Mouse (Mus musculus) frontal cortex, postnatal 25 days (tissue): ENCODE measurements around the gene Map3k10.
"Not testable (repeated sequence)": the region's sequence is repeated elsewhere in the genome, so short reads cannot be mapped to it uniquely, and the experiment has no call there.

Source experiments
- DNase-seq, 2 experiments: peaks; one replicate each; pipeline ENCODE4 v3.0.0; 2022; ENCODE audit warnings: low spot score in 2 of 2

Map3k10 gene

DNA sequence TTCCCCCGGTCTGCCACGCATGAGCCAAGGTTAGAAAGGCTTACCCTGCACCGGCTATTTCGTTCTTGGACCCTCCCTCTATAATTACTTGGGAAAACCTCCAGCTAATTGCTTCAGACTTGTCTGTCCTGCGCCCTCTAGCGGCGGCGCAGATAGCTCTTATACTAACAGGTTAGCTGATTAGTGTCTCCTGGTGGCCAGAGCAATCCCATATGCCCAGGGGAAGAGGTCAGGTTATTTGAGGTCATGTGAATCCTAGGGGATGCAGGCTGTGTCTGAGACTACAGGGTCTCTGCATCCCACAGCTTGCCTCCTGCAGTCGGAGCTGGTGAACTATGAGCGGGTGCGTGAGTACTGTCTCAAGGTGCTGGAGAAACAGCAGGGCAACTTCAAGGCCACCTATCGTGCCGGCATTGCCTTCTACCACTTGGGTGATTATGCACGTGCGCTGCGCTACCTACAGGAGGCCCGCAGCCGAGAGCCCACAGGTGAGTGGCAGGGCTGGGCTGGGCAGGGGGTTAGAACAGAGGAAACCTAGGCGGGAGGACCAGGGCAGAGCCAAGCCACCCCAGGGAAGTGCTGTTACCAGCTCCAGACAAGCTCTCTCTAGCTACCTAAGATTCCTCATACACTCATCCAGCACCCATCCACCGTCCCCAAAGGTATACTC lies 19.7 kb downstream of the Map3k10 start:
- DNase-seq, result peak; percentile 60 to 62

DNA sequence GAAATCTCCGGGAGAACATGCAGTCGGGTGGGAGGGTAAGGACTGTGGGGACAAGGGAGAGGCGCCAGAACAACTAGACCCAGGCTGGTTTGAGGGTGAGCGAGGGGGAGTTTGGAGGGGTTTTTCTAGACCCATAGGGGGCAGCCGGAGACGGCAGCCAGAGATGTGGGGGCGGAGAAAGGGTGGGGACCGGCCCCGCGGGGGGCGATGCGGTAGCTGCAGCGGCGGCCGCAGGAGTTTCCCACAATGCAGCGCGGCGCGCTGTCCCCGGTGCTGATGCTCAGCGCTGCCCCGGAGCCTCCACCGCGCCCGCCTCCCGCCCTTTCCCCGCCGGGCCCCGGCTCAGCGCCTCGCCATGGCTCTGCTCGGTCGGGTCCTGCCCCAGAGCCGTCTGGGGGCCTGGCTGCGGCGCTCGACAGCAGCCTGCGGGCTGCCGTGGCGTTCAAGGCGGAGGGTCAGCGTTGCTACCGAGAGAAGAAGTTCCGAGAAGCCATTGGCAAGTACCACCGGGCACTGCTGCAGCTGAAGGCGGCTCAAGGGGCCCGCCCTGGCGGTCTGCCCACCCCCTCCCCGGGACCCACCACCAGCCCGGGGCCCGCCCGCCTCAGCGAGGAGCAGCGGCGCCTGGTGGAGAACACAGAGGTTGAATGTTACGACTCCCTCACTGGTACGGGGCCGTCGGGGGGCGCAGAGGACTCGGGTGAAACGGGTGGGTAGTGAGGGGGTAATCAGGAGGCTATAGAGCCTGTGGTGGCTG lies 20.5 kb downstream of the Map3k10 start, which contains the start of gene Ttc9b:
Gene Ttc9b (plus strand): TSS at position 235 of the 757 bp plus-strand sequence.
- peak; percentile 64 to 68 for DNase-seq

DNA sequence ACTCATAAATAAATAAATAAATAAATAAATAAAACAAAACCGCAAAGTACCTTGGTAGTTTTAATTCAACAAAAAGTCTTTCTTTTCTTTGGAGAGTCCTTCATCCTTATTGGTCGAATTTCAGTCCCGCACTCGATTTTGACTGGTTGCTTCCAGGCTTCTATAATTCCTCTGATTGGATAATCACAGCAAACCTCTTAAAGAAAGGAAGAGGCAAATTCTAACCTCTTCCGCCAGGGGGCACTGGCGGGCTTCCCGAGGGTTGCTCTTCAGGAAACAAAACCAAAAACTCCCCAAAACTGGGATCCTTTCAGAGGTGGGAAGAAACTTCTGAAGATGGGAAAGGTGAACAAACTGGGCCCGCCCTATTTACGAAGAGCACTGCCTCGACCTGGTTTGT lies 23.4 kb downstream of the Map3k10 start:
- peak; percentile 58 to 76 for DNase-seq

DNA sequence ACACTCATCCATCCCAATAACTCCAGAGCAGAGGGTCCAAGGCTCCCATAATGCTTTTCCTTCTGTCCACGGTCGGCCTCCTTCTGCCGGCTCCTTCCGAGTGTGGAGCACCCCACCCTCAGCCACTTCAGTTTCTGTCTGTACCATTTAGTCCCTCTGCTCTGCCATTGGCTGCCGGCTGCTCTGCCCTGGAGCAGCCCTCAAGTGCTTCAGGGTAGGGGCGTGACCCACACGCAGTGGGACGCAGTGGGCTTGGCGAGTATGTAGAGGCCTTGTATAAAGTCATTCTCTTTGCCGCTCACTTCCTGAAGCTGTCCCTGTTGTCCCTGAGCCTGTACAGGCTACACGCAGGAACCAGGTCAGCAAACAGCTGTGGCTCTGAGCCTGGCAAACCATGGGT lies 24.7 kb downstream of the Map3k10 start:
- no peak for DNase-seq

DNA sequence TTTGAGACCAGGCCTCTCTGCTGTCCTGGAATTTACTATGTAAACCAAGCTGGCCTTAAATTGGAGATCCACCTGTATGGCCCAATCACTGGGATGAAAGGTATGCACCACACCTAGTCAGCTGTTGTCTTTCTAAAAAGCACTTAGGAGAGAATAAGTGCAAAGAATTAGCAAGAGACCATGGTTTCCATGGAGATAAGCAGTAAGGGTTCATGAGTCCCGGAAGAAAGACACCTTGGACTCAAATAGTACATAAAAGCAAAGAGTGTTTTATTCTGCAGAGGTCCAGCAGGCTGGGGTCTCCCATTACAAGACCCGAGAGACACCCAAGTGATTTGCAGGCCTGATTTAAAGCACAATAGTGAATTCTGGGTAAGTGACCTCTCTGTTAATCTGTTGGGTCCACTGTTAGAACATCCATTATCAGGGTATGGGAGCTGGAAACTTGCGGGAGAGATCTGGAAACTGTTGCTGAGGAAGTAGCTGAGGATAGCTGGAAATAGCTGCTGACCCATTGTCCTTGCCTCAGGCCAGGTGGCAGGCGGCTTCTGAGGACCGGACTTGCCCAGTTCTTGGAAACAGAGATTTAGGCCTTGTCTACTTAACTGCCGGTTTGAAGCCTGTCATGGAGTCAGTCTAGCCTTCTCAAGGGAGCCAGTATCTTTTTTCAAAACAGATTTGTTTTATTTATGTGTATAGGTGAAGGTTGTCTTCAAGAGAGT lies 27.0 kb downstream of the Map3k10 start:
- no peak for DNase-seq

DNA sequence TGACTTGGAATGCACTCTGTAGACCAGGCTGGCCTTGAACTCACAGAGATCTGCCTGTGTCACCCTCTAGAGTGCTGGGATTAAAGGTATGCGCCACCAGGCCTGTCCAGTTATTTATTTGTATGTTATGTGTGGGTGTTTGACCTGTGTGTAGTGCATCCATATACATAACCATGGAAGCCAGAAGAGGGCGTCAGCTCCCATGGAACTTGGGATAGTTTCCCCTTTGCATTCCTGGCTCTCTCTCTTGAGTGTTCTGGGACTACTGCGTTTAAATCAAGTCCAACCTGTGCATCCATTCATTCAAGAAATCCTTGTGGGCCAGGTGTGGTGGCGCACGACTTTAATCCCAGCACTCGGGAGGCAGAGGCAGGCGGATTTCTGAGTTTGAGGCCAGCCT lies 27.9 kb downstream of the Map3k10 start:
- no peak for DNase-seq

DNA sequence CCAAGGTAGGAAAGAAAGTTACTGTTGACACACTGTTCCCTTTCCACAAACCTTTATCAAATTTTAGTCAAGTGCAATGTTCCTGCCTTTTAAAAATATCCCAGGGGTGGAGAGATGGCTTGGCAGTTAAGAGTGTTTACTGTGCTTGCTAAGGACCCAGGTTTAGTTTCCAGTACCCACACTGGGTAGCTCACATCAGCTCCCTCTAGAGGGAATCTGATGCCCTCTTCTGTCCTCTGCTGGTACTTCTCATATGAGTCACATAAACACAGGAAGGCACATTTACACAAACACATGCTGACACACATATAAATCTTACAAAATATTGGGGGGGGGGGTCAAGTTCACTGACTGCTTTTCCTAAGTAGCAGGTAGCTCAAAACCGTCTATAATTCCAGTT lies 29.9 kb downstream of the Map3k10 start:
- no peak for DNase-seq

DNA sequence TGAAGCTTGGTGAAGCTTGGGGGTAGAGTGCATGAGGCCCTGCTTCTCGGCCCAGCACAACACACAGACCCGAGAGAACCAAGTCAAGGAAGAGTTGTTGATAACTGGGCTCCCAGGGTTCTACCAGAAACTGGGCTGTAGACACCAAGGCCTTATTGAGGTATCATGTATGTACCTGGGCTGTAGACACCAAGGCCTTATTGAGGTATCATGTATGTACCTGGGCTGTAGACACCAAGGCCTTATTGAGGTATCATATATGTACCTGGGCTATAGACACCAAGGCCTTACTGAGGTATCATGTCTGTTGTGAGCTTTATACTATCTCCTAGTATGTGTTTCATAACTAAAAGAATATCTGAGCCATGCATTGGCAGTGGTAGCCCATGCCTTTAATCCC lies 39.3 kb downstream of the Map3k10 start:
- DNase-seq, result not testable (repeated sequence)

DNA sequence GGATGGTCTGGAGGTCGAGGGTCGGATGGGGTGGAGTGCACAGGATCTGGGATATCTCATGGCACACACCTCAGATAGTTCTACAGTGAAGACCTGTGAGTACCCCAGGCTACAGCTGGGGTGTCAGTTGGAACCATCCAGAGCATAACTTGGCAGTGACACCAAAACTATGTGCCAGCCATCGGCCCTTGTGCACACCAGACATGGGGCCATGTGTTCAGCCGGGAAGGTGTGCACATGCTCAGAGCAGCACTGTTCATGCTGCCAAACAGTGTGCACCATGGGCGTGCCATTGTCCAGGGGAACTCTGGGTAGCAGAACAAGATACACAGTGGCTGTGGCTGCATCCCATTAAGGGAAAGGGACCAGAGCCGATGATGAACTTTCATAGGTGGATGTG lies 39.7 kb downstream of the Map3k10 start:
- no peak for DNase-seq

DNA sequence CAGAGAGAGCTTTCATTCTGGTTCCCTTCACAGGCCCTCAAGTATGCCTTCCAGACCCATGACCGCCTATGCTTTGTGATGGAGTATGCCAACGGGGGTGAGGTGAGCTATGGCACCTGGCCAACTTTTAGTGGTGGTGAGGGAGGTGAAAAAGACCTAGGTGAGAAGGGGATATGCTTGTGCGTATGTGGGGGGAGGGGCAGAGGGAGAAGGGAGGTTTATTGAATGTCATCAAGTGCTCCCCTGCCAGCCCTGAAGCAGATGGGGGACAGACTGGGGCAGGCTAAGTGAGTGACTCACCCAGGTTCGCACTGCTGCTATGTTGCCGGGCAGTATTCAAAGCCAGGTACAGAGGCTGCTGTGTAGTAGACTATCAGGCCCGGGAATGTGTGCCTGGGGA lies 41.2 kb downstream of the Map3k10 start:
- no peak for DNase-seq

DNA sequence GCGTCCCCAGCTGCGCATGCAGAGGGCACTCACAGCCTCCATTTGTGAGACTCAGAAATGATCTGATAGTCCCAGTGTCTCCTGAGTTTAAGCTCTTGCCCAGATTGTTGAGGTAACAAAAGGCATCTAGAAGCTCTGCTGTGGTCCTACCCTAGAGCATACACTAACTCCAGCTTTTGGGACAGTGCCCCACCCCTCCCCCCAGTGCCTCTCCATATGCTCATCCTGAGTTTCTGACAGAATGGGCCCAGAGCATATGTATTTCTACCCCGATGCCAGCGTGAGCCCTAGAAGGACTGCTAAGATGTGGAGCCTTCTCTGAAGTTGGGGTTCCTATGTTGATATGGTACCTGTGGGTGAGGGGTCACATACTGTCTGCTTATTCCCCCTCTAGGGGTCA lies 43.0 kb downstream of the Map3k10 start:
- no peak for DNase-seq

DNA sequence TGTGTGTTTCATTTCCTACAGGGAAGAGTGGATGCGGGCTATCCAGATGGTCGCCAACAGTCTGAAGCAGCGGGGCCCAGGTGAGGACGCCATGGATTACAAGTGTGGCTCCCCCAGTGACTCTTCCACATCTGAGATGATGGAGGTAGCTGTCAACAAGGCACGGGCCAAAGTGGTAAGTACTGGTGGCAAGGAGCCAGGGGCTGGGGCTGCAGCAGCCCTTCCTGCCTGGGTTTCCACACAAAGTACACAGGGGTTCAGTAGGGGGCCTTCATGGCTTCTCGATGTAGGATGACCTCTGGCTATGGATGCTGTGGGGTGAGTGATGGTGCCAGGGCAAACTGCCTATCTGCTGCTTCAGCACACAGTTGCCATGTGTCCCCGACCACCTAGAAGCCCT lies 45.6 kb downstream of the Map3k10 start:
- DNase-seq, result not testable (repeated sequence)

DNA sequence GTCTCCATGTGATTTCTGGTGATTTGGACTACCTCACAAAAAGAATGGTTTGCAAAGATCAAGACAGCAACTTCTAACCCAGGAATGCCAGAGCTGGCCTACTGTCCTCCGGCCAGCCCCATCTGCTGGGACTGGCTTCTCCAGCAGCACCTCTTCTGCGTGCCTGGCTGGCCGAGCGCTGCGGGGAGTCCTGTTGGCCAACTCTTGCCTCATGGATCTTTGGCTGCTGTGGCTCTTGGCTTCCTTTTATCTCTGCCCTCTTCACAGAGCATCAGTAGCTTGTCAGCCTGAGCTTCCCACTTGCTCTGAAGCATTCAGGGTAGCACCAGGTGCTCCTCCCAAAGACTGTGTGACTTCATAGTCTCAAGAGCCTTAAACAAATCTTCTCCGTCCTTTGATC lies 46.2 kb downstream of the Map3k10 start:
- DNase-seq, result no peak

DNA sequence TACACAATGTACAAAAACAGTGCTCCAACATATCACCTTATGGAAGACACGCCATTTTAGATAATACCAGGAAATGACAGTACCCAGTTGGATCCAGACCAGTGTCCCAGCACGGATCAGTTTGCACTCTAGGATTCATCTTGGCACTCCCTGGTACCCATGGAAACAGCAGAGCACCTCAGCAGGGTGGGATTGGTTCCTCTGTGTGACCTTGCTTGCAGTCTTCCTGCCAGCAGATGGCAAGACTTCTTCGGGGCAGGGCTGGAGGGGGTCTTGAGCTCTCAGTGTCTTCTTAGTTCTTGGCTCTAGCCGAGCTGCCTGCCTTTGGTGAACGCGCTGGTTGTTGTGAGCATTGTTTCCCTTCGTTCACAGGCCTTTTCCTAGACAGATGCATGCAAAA lies 46.7 kb downstream of the Map3k10 start:
- no peak for DNase-seq

DNA sequence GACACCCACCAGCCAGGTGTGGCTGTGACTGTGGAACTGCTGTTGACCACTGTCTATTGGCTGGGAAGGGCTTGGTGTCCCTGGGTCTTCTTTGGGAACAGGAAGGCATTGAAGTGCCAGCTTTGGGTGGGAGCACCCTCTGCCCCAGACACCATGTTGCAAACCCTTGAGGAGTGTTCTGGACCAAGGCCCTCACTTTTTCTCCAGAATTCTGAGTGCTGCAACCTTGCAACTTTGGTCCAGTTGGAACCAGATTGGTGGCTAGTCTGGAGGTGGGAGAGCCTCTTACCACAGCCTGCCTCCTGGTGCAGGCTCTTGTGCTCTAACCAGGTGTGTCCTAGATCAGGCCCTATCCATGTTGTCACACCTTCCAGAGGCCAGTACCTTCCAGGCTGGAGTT lies 49.4 kb downstream of the Map3k10 start:
- no peak for DNase-seq

DNA sequence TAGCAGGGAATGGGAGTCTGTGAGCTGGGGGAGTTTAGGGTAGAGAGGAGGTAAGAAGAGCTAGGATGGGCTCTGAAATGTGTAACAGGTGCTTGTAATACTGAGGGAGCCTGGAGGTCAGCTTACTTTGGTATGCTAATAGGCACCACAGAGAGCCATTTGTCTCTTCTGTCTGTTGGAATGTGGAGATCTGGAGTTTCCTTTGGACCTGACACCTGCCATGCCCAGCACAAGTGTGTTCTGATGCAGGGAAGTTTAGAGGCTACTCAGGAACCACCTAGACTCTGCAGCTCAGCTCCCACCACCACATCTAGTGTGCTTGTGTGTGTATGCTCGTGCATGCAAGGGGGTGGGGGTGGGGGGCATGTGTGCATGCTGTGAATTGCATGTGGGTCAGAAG lies 52.2 kb downstream of the Map3k10 start:
- no peak for DNase-seq

DNA sequence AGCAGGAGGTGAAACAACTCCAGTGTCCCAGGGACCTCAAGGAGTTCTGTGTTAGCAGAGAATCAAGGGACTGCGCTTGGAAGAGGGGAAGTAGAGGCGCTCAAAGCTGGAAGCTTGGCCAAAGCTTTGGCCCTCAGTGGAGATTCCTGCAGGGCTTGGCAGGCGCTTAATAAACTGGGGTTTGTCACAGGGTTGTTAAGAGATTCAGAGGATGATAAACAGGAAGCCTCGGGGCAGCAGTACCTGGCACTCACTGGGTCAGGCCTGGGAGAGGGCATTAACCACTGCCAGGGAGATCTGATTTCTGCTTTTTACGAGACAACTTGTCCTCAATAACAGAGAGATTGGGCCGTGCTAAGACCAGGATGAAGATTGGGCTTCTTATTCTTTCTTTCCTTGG lies 53.4 kb downstream of the Map3k10 start:
- DNase-seq, result no peak

DNA sequence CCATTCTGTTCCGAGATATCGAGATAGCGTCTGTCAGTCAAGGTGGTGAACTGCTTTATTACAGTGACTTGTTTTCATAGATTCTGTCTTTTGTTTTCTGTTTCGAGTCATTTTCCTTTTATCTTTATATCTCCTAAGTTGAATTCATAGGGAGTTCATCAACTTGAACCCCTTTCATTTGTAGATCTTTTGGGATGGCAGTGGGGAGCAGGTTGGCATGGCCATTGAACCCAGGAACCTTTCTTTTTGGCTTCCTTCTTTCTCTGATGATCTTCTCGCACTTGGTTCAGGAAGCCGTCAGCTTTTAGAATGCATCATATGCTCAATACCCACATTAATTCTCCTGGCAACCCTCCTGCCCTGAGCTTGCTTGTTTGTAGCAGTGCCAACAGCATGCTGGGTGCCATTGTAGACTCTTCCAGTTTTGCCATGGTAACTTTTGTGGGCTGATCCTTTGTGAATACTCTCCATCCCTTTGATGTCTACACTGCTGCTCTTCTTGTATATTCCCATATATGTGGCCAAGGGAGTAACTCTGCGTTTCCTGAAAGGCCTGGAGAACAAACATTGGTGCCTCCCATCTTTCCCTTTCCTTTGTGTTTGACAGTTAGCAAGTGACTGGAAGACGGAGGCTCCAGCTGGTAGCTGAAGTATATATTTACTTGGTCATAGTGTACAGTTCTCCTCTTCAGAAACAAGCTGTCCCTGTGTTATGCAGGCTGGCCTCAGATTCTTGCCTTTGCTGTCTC lies 60.5 kb downstream of the Map3k10 start:
- DNase-seq, result no peak

DNA sequence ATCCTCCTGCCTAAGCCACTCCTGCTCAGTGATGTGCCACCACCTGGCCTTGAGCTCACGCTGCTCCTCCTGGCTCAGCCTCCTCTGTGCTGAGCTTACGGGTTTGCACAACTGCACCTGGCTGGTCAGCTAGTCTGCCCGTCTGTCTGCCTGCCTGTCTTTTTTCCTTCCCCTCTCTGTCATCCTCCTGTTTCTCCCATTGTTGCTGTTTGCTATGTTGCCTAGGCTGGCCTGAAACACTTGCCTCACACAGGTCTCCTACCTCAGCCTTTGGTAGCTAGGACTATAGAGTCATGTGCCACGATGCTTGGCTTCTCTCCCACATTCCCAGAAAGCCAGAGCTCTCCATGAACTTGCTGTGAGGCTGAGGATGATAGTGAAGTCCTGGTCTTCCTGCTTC lies 61.5 kb downstream of the Map3k10 start:
- DNase-seq, result no peak

DNA sequence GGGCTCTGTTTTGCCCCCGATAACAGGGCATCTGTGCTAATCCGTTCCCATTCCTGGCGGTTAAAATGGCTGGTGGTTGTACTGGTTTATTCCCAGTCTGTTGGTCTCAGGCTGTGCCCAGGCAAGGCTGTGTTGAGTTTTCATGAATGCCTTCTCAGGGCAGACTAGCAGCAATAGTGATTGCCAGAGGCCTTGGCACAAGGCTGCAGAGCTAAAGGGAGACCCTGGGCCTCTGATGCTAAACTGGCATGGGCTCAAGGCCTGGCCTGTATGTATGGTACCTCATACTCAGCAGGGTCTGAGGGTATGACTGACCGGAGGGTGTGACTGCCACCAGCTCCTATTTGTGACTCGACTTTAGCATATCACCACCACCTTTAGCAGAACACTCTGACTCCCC lies 63.5 kb downstream of the Map3k10 start:
- no peak for DNase-seq

DNA sequence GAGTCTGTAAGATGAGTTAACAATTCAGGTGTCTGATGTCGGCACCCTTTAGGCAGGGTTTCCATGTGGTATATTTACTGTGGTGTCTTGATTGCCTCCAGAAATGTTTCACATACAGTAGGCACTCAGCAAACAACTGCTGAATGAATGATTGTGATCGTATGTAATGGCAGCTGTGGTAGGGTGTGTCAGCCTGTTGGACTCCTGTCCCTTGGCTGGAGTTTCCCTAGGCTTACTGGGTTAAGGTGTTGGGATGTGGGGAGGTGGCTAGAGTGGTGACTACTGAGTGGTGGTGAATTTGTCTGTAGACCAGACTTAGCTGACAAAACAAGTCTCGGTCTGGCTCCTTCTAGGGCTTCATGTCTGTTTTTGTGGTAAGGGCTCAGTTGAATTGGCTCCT lies 64.0 kb downstream of the Map3k10 start:
- no peak for DNase-seq

DNA sequence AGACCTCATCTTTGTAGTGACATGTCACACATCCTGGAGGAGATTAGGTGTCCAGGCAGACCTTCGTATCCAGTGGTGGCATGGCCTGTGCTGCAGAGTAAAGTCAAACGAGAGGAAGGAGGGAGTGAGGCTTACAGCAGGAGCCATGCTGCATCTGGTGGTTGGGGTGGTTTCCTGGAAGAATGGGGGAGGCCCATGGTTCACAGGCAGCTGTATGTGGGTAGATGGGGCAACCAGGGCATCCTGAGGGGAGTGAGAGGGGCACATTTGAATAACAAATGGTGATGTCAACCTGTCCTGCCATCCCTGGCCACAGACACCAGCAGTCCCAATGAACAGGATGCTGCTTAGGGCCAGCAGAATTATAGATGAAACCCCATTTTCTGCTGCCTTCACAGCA lies 64.7 kb downstream of the Map3k10 start:
- DNase-seq, result no peak
